Mouse (Mus musculus): Measurements from ENCODE around the gene Tfdp1. TPM values are rescaled to one million over a fixed set of nuclear protein-coding genes. Genes with fewer than 3 reads are reported as not detected.
A peak's percentile ranks its signal among the peaks of the same experiment; 100 is the strongest.

The Tfdp1 gene
- total and polyA plus RNA-seq, 3 experiments, result 143 to 331 (median 256) TPM

- H3K27me3 ChIP-seq (ENCODE audit: control insufficient read depth in 1 of 2, insufficient read depth in 2 of 2, low read length in 2 of 2), result no peaks in the 10 kb centered on the region
- no peaks in the 10 kb centered on the region for H3K79me2 ChIP-seq (ENCODE audit: control insufficient read depth, insufficient read depth, low read length, poor library complexity)
- no peaks in the 10 kb centered on the region for H3K9me3 ChIP-seq (replicated peaks; ENCODE audit: insufficient read depth, low read length)
- DNase-seq (ENCODE audit: low read depth, low spot score), result no peak
- H3K4me3 ChIP-seq (ENCODE audit: control insufficient read depth in 1 of 2, insufficient read depth in 1 of 2, low read depth in 2 of 2, low read length in 2 of 2), result no peak overlapping the region
- no peak overlapping the region for H3K27ac ChIP-seq (ENCODE audit: control insufficient read depth, low read depth, low read length)
- no peak overlapping the region for H3K9ac ChIP-seq (ENCODE audit: control insufficient read depth, low read depth, low read length, poor library complexity, severe bottlenecking)
- H3K36me3 ChIP-seq (ENCODE audit: control insufficient read depth in 1 of 2, insufficient read depth in 2 of 2, low read length in 2 of 2), result no peaks in the 10 kb centered on the region; a peak in 1 of 4 replicates
- no peaks in the 10 kb centered on the region for H3K4me1 ChIP-seq (ENCODE audit: control insufficient read depth in 1 of 2, insufficient read depth in 2 of 2, low read length in 2 of 2)
- TF ChIP-seq RCOR1 (IDR thresholded peaks at IDR 0.05; ENCODE audit: low read depth, low read length), result no peak
- TF ChIP-seq SMC3 (IDR thresholded peaks at IDR 0.05; ENCODE audit: low read depth, low read length), result no peak
- no peak for TF ChIP-seq KAT2A (conservative IDR thresholded peaks at IDR 0.05; ENCODE audit: low read depth, low read length)
- no peak for TF ChIP-seq EP300 (IDR thresholded peaks at IDR 0.05; ENCODE audit: low read depth in 1 of 2, low read length in 2 of 2)
- TF ChIP-seq MAZ (IDR thresholded peaks at IDR 0.05; ENCODE audit: low read depth, low read length), result no peak
- no peak for TF ChIP-seq MYC (IDR thresholded peaks at IDR 0.05; ENCODE audit: low read depth, low read length)
- no peak for TF ChIP-seq POLR2A (IDR thresholded peaks at IDR 0.05; ENCODE audit: control insufficient read depth in 1 of 2, insufficient read depth in 1 of 2, low read depth in 1 of 2, low read length in 2 of 2, poor library complexity in 1 of 2)
- TF ChIP-seq MAX (IDR thresholded peaks at IDR 0.05; ENCODE audit: low read length), result no peak
- no peak for TF ChIP-seq ZMIZ1 (IDR thresholded peaks at IDR 0.05; ENCODE audit: low read depth, low read length)
- no peak for TF ChIP-seq MXI1 (IDR thresholded peaks at IDR 0.05; ENCODE audit: low read depth, low read length)
- no peak for TF ChIP-seq ZKSCAN1 (IDR thresholded peaks at IDR 0.05; ENCODE audit: low read depth, low read length)
- no peak for TF ChIP-seq MYB (IDR thresholded peaks at IDR 0.05; ENCODE audit: low read depth, low read length)
- TF ChIP-seq USF2 (IDR thresholded peaks at IDR 0.05; ENCODE audit: borderline replicate concordance in 1 of 2, insufficient read depth in 1 of 2, low read depth in 1 of 2, low read length in 2 of 2), result no peak
- TF ChIP-seq CTCF (IDR thresholded peaks at IDR 0.05 in 2 of 3, conservative IDR thresholded peaks at IDR 0.05 in 1 of 3; ENCODE audit: control insufficient read depth in 1 of 3, insufficient read depth in 1 of 3, low read depth in 2 of 3, low read length in 3 of 3, poor library complexity in 1 of 3, severe bottlenecking in 1 of 3), result no peak
- TF ChIP-seq NELFE (IDR thresholded peaks at IDR 0.05; ENCODE audit: low read depth, low read length), result no peak
- TF ChIP-seq TBP (IDR thresholded peaks at IDR 0.05; ENCODE audit: low read depth, low read length), result no peak
- TF ChIP-seq CHD1 (IDR thresholded peaks at IDR 0.05; ENCODE audit: low read depth, low read length), result no peak
- TF ChIP-seq ZNF384 (IDR thresholded peaks at IDR 0.05; ENCODE audit: low read depth, low read length), result no peak
- no peak for TF ChIP-seq TAL1 (IDR thresholded peaks at IDR 0.05; ENCODE audit: low read length)
These were observed 33.1 kb upstream of the Tfdp1 start for GRCm38 (mm10) chr8:13305459-13305858.

- TF ChIP-seq ETS1 (IDR thresholded peaks at IDR 0.05; ENCODE audit: low read depth, low read length) (no peak), NELFE (IDR thresholded peaks at IDR 0.05; ENCODE audit: low read depth, low read length) (no peak), CTCF (IDR thresholded peaks at IDR 0.05 in 2 of 3, conservative IDR thresholded peaks at IDR 0.05 in 1 of 3; ENCODE audit: control insufficient read depth in 1 of 3, insufficient read depth in 1 of 3, low read depth in 2 of 3, low read length in 3 of 3, poor library complexity in 1 of 3, severe bottlenecking in 1 of 3) (peak; percentile 14 to 36 (median 27)), MYC (IDR thresholded peaks at IDR 0.05; ENCODE audit: low read depth, low read length) (no peak)
- no peaks in the 10 kb centered on the region for H3K9me3 ChIP-seq (replicated peaks; ENCODE audit: insufficient read depth, low read length)
- H3K79me2 ChIP-seq (ENCODE audit: control insufficient read depth, insufficient read depth, low read length, poor library complexity), result no peaks in the 10 kb centered on the region
- DNase-seq (ENCODE audit: low read depth, low spot score), result peak; percentile 35
- no peaks in the 10 kb centered on the region for H3K27me3 ChIP-seq (ENCODE audit: control insufficient read depth in 1 of 2, insufficient read depth in 2 of 2, low read length in 2 of 2)
- H3K4me1 ChIP-seq (ENCODE audit: control insufficient read depth in 1 of 2, insufficient read depth in 2 of 2, low read length in 2 of 2), result no peaks in the 10 kb centered on the region
- no peak overlapping the region for H3K9ac ChIP-seq (ENCODE audit: control insufficient read depth, low read depth, low read length, poor library complexity, severe bottlenecking)
- H3K4me3 ChIP-seq (ENCODE audit: control insufficient read depth in 1 of 2, insufficient read depth in 1 of 2, low read depth in 2 of 2, low read length in 2 of 2), result no peak overlapping the region
- no peak overlapping the region for H3K27ac ChIP-seq (ENCODE audit: control insufficient read depth, low read depth, low read length)
- H3K36me3 ChIP-seq (ENCODE audit: control insufficient read depth in 1 of 2, insufficient read depth in 2 of 2, low read length in 2 of 2), result no peaks in the 10 kb centered on the region; a peak in 1 of 4 replicates
These were observed 32.7 kb upstream of the Tfdp1 start for GRCm38 (mm10) chr8:13305884-13306283.
